Mouse (Mus musculus) CH12.LX (cell line): ENCODE measurements at regions not wholly inside any gene's neighbourhood (a gene's known extent, or its start where the extent isn't known, plus 50 kb on each side); places are given as distances from the start of the nearest gene placed in this dataset.

Source experiments
- DNase-seq: peaks from one replicate; pipeline ENCODE4 v3.0.0-alpha.2; 2013; ENCODE audit errors: extremely low read depth
- H3K27ac ChIP-seq: 2 replicates; pipeline ENCODE4 v1.5.1; 2012; ENCODE audit warnings: low read depth, mild to moderate bottlenecking, control low read depth, moderate library complexity; ENCODE audit not compliant: insufficient read depth
- H3K27me3 ChIP-seq: replicated peaks from 2 replicates; pipeline ENCODE3; 2012; ENCODE audit warnings: inconsistent platforms
- H3K36me3 ChIP-seq, 2 experiments: replicated peaks in 1 of 2; 2 replicates each; pipeline versions ENCODE3 to v1.6.1; 2012; ENCODE audit warnings: inconsistent platforms in 1 of 2, low read length in 1 of 2, mild to moderate bottlenecking in 1 of 2, mixed read lengths in 1 of 2, moderate library complexity in 1 of 2; ENCODE audit not compliant: control insufficient read depth in 1 of 2, insufficient read depth in 1 of 2
- H3K4me1 ChIP-seq, 2 experiments: 2 replicates each; pipeline ENCODE4 v1.6.1; 2012; ENCODE audit warnings: inconsistent platforms in 1 of 2, moderate library complexity in 1 of 2; ENCODE audit not compliant: insufficient read depth in 2 of 2, control insufficient read depth in 1 of 2
- H3K4me2 ChIP-seq: 2 replicates; pipeline ENCODE4 v1.6.1; 2012; ENCODE audit warnings: low read depth, mild to moderate bottlenecking, control low read depth; ENCODE audit not compliant: poor library complexity, insufficient read depth, severe bottlenecking
- H3K4me3 ChIP-seq, 3 experiments: fragments of 150-350 bp in 1 of 3; sonication (generic) in 1 of 3; replicated peaks in 1 of 3; 2 replicates each; pipeline versions ENCODE3 to v1.5.1; 2011 to 2012; ENCODE audit warnings: low read depth in 2 of 3, low read length in 2 of 3, mild to moderate bottlenecking in 2 of 3, moderate library complexity in 2 of 3, control low read depth in 1 of 3, improper control_type of control experiment in 1 of 3, inconsistent platforms in 1 of 3, mixed read lengths in 1 of 3; ENCODE audit not compliant: poor library complexity in 1 of 3
- H3K79me2 ChIP-seq: replicated peaks from 2 replicates; pipeline ENCODE4 v1.6.1; 2012; ENCODE audit warnings: mild to moderate bottlenecking, moderate library complexity; ENCODE audit not compliant: control insufficient read depth, poor library complexity, insufficient read depth, severe bottlenecking; ENCODE audit errors: extremely low read depth
- H3K9ac ChIP-seq: 2 replicates; pipeline ENCODE4 v1.6.1; 2012; ENCODE audit warnings: low read depth, mild to moderate bottlenecking, control low read depth, moderate library complexity; ENCODE audit not compliant: insufficient read depth
- H3K9me3 ChIP-seq: replicated peaks from 2 replicates; pipeline ENCODE3; 2012; ENCODE audit warnings: low read length, inconsistent platforms, mixed read lengths
- CTCF ChIP-seq, 2 experiments: IDR thresholded peaks in 1 of 2; conservative IDR thresholded peaks in 1 of 2; 2 replicates each; pipeline ENCODE4 v1.5.1; 2011 to 2012; ENCODE audit warnings: low read depth in 2 of 2, low read length in 2 of 2, improper control_type of control experiment in 1 of 2, inconsistent platforms in 1 of 2, mild to moderate bottlenecking in 1 of 2, moderate library complexity in 1 of 2
- E2F4 ChIP-seq: IDR thresholded peaks from 2 replicates; pipeline ENCODE4 v1.6.1; 2011; ENCODE audit warnings: low read depth, low read length, improper control_type of control experiment; ENCODE audit not compliant: insufficient replicate concordance
- ELF1 ChIP-seq: IDR thresholded peaks from 2 replicates; pipeline ENCODE4 v1.6.1; 2014; ENCODE audit warnings: low read depth, mild to moderate bottlenecking, inconsistent platforms, low read length, improper control_type of control experiment
- EP300 ChIP-seq: IDR thresholded peaks from 2 replicates; pipeline ENCODE4 v1.6.1; 2011; ENCODE audit warnings: low read length, improper control_type of control experiment
- ETS1 ChIP-seq: conservative IDR thresholded peaks from 2 replicates; pipeline ENCODE4 v1.6.1; 2012; ENCODE audit warnings: low read depth, mild to moderate bottlenecking, inconsistent platforms, low read length, improper control_type of control experiment, moderate library complexity
- HCFC1 ChIP-seq: IDR thresholded peaks from 2 replicates; pipeline ENCODE4 v1.6.1; 2012; ENCODE audit warnings: low read depth, mild to moderate bottlenecking, inconsistent platforms, low read length, improper control_type of control experiment
- IRF4 ChIP-seq: IDR thresholded peaks from 2 replicates; pipeline ENCODE4 v1.6.1; 2014; ENCODE audit warnings: low read depth, mild to moderate bottlenecking, inconsistent platforms, low read length, improper control_type of control experiment
- JUN ChIP-seq: IDR thresholded peaks from 2 replicates; pipeline ENCODE4 v1.6.1; 2011; ENCODE audit warnings: low read depth, mild to moderate bottlenecking, low read length, improper control_type of control experiment, moderate library complexity; ENCODE audit not compliant: insufficient read depth
- JUND ChIP-seq: conservative IDR thresholded peaks from 2 replicates; pipeline ENCODE4 v1.6.1; 2011; ENCODE audit warnings: low read depth, low read length, improper control_type of control experiment
- MAFK ChIP-seq: IDR thresholded peaks from 2 replicates; pipeline ENCODE4 v1.6.1; 2011; ENCODE audit warnings: low read length, improper control_type of control experiment; ENCODE audit not compliant: insufficient replicate concordance
- MAX ChIP-seq: IDR thresholded peaks from 2 replicates; pipeline ENCODE4 v1.6.1; 2011; ENCODE audit warnings: low read length, improper control_type of control experiment
- MAZ ChIP-seq: IDR thresholded peaks from 2 replicates; pipeline ENCODE4 v1.6.1; 2012; ENCODE audit warnings: low read depth, mild to moderate bottlenecking, inconsistent platforms, low read length, improper control_type of control experiment, moderate library complexity
- MEF2A ChIP-seq: IDR thresholded peaks from 2 replicates; pipeline ENCODE4 v1.6.1; 2014; ENCODE audit warnings: low read depth, mild to moderate bottlenecking, inconsistent platforms, low read length, improper control_type of control experiment, borderline replicate concordance
- PAX5 ChIP-seq: IDR thresholded peaks from 2 replicates; pipeline ENCODE4 v1.6.1; 2012; ENCODE audit warnings: low read length, inconsistent platforms, mixed read lengths
- RAD21 ChIP-seq: IDR thresholded peaks from 2 replicates; pipeline ENCODE4 v1.6.1; 2011; ENCODE audit warnings: low read depth, mild to moderate bottlenecking, low read length, improper control_type of control experiment, moderate library complexity
- RCOR1 ChIP-seq: conservative IDR thresholded peaks from 2 replicates; pipeline ENCODE4 v1.6.1; 2012; ENCODE audit warnings: low read depth, mild to moderate bottlenecking, inconsistent platforms, low read length, improper control_type of control experiment
- UBTF ChIP-seq: IDR thresholded peaks from 2 replicates; pipeline ENCODE4 v1.6.1; 2012; ENCODE audit warnings: low read depth, mild to moderate bottlenecking, inconsistent platforms, low read length, improper control_type of control experiment, moderate library complexity
- USF1 ChIP-seq: IDR thresholded peaks from 2 replicates; pipeline ENCODE4 v1.6.1; 2014; ENCODE audit warnings: low read depth, mild to moderate bottlenecking, inconsistent platforms, low read length, improper control_type of control experiment
- USF2 ChIP-seq: conservative IDR thresholded peaks from 2 replicates; pipeline ENCODE4 v1.6.1; 2011; ENCODE audit warnings: low read depth, low read length, improper control_type of control experiment
- ZC3H11A ChIP-seq: IDR thresholded peaks from 2 replicates; pipeline ENCODE4 v1.6.1; 2012; ENCODE audit warnings: low read depth, mild to moderate bottlenecking, inconsistent platforms, low read length, improper control_type of control experiment
- ZMIZ1 ChIP-seq: IDR thresholded peaks from 2 replicates; pipeline ENCODE4 v1.6.1; 2012; ENCODE audit warnings: low read depth, mild to moderate bottlenecking, inconsistent platforms, low read length, improper control_type of control experiment
- ZNF384 ChIP-seq: IDR thresholded peaks from 2 replicates; pipeline ENCODE4 v1.6.1; 2012; ENCODE audit warnings: low read depth, low read length, improper control_type of control experiment, inconsistent platforms
- dilution Hi-C: fragments of 300-500 bp; cut with MboI; formaldehyde crosslinking; loops from 2 replicates; pipeline ENCODE4 v1.14.3; 2020; ENCODE audit warnings: low sequenced_read_pairs; ENCODE audit not compliant: extremely low pct_unique_long_range_greater_than_20kb, extremely low pct_ligation_motif_present
- in situ Hi-C: fragments of 300-500 bp; cut with MboI; formaldehyde crosslinking; loops from 3 replicates; pipeline ENCODE4 v1.14.3; 2019; ENCODE audit warnings: low sequenced_read_pairs, low pct_ligation_motif_present, low pct_unique_long_range_greater_than_20kb, mixed read lengths

DNA sequence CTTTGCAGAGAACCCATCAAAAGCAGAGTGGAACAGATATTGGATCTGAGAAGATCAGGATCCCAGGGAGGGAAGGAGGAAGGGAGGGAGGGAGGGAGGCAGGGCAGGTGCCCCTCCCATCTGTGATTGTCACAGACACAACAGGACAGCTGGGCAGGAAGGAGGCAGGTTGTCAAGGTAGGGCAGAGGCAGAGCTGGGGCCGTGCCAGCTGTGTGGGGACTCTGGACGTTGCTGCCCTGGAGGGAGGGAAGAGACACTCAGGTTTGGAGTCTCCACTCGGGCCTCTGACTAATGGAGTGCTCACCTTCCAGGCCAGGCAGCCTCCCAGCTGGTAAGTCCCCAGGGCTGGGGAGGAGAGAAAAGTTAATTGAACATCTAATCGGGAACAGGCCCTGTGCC, 52.0 kb upstream of the Odc1 start:
- H3K79me2 ChIP-seq = no peaks in the 10 kb centered on the region
- peaks cover 4% of the 10 kb centered on the region for H3K9me3 ChIP-seq

DNA sequence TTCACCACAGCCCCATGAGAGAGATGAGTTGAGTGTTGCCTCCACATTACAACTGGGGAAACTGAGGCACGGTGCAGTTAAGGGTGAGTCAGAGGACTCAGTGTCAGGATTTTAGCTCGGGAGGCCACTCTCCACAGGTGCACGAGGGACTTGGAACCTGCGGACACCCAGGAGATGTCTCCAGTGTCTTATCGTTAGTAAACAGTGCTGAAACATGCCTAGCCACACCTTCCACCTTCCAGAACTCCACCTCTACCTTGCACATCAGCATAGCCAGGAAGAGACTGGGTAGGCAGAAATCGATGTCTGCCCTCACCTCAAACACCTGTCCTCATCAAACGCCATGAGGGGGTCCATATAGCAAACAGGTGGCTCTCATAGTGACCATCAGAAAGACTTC, 51.5 kb upstream of the Odc1 start:
- H3K27ac ChIP-seq = no peak overlapping the region
- no peaks in the 10 kb centered on the region for H3K36me3 ChIP-seq
- no peak overlapping the region for H3K4me2 ChIP-seq
- dilution Hi-C loops = no loop called here
- in situ Hi-C loops = no loop called here
- no peaks in the 10 kb centered on the region for H3K79me2 ChIP-seq
- H3K4me3 ChIP-seq = no peak overlapping the region
- H3K9ac ChIP-seq = no peak overlapping the region
- H3K4me1 ChIP-seq = peaks cover 3 to 64% of the 10 kb centered on the region in 2 experiments
- H3K9me3 ChIP-seq = peaks cover 4% of the 10 kb centered on the region
- TF ChIP-seq MAX = no peak
- no peak for TF ChIP-seq IRF4
- TF ChIP-seq CTCF (conservative IDR thresholded peaks at IDR 0.05 in 1 of 2, IDR thresholded peaks at IDR 0.05 in 1 of 2; ENCODE audit: low read depth in 2 of 2, low read length in 2 of 2) = no peak
- no peak for TF ChIP-seq PAX5
- no peak for TF ChIP-seq RAD21
- no peak for TF ChIP-seq MEF2A
- DNase-seq = no peak
- no peaks in the 10 kb centered on the region for H3K27me3 ChIP-seq

More for the DNA sequence above, 52.0 kb upstream of the Odc1 start:
- TF ChIP-seq USF2 = no peak
- no peak for TF ChIP-seq IRF4
- no peak for TF ChIP-seq E2F4
- TF ChIP-seq UBTF = no peak
- TF ChIP-seq JUN = no peak
- no peak for TF ChIP-seq USF1
- TF ChIP-seq MAX = no peak
- no peak for TF ChIP-seq MAZ
- TF ChIP-seq HCFC1 = no peak
- no peak for TF ChIP-seq JUND
- no peak for TF ChIP-seq ZNF384
- no peak for TF ChIP-seq ZMIZ1
- TF ChIP-seq ETS1 = no peak
- no peak for TF ChIP-seq RCOR1
- TF ChIP-seq ELF1 = no peak
- TF ChIP-seq ZC3H11A = no peak
- TF ChIP-seq MAFK = no peak
- no peak for TF ChIP-seq EP300
- no peak overlapping the region for H3K4me2 ChIP-seq
- H3K9ac ChIP-seq = no peak overlapping the region
- peaks cover 3 to 68% of the 10 kb centered on the region in 2 experiments for H3K4me1 ChIP-seq
- no peak overlapping the region for H3K4me3 ChIP-seq
- in situ Hi-C loops = no loop called here
- no peaks in the 10 kb centered on the region for H3K27me3 ChIP-seq
- H3K27ac ChIP-seq = no peak overlapping the region
- dilution Hi-C loops = no loop called here
- no peaks in the 10 kb centered on the region for H3K36me3 ChIP-seq
- DNase-seq = no peak
